Mouse (Mus musculus) spleen, adult 2 months (tissue): ENCODE results near the gene Man2a2.

Source experiments
- CTCF ChIP-seq: fragments of 200-500 bp; IDR thresholded peaks from 2 replicates; pipeline ENCODE4 v1.5.1; 2011; ENCODE audit warnings: mild to moderate bottlenecking, inconsistent platforms; ENCODE audit not compliant: insufficient read depth, insufficient read length, insufficient replicate concordance; ENCODE audit errors: extremely low read depth
- POLR2A ChIP-seq: fragments of 200-500 bp; IDR thresholded peaks from 2 replicates; pipeline ENCODE4 v1.6.1; 2011; ENCODE audit warnings: low read depth, low read length, inconsistent platforms

- no peak for TF ChIP-seq POLR2A
- no peak for TF ChIP-seq CTCF
These were observed 5.0 kb upstream of the Man2a2 start for GRCm38 (mm10) chr7:80376192-80376591.
